Mouse (Mus musculus) retina, postnatal 1 day (tissue): ENCODE results near the gene Plch2.

Experiments
- DNase-seq: peaks from one replicate; pipeline ENCODE4 v3.0.0-alpha.2; 2012

The Plch2 gene

GRCm38 (mm10) chr4:154952461-154953241, 103.9 kb downstream of the Plch2 start:
- DNase-seq = peak; percentile 94

- DNase-seq = peak; percentile 80
Observed at GRCm38 (mm10) chr4:154949589-154949982, 107.0 kb downstream of the Plch2 start.

- DNase-seq = no peak
Observed at GRCm38 (mm10) chr4:154948940-154949588, 107.5 kb downstream of the Plch2 start.

GRCm38 (mm10) chr4:154948066-154948939, 108.3 kb downstream of the Plch2 start:
- peak; percentile 86 for DNase-seq

GRCm38 (mm10) chr4:154946319-154946718, 110.3 kb downstream of the Plch2 start:
- peak; percentile 95 for DNase-seq

- peak; percentile 96 for DNase-seq
Observed at GRCm38 (mm10) chr4:154944121-154944590, 112.4 kb downstream of the Plch2 start.

- DNase-seq = no peak
Observed at GRCm38 (mm10) chr4:154943323-154944039, 113.1 kb downstream of the Plch2 start.

GRCm38 (mm10) chr4:154942632-154943322, 113.8 kb downstream of the Plch2 start:
- DNase-seq = no peak

GRCm38 (mm10) chr4:154941831-154942230, 114.8 kb downstream of the Plch2 start:
- DNase-seq = no peak

GRCm38 (mm10) chr4:154940156-154940555, 116.4 kb downstream of the Plch2 start:
- DNase-seq = no peak

GRCm38 (mm10) chr4:154937746-154938145, 118.8 kb downstream of the Plch2 start:
- DNase-seq = no peak

GRCm38 (mm10) chr4:154936542-154937255, 119.9 kb downstream of the Plch2 start:
- DNase-seq = no peak

GRCm38 (mm10) chr4:154935788-154936187, 120.8 kb downstream of the Plch2 start:
- no peak for DNase-seq

GRCm38 (mm10) chr4:154934800-154935199, 121.8 kb downstream of the Plch2 start:
- DNase-seq = no peak

GRCm38 (mm10) chr4:154933306-154933907, 123.2 kb downstream of the Plch2 start:
- peak; percentile 74 for DNase-seq
